Mouse (Mus musculus) lung, postnatal 0 days (tissue): ENCODE data around the gene Olfr574.

Source experiments
- CTCF ChIP-seq: IDR thresholded peaks from 2 replicates; pipeline ENCODE4 v1.5.1; 2016; ENCODE audit warnings: antibody characterized with exemption, mild to moderate bottlenecking
- EP300 ChIP-seq: IDR thresholded peaks from 2 replicates; pipeline ENCODE4 v1.6.1; 2016; ENCODE audit warnings: antibody characterized with exemption, mild to moderate bottlenecking, control low read depth

DNA sequence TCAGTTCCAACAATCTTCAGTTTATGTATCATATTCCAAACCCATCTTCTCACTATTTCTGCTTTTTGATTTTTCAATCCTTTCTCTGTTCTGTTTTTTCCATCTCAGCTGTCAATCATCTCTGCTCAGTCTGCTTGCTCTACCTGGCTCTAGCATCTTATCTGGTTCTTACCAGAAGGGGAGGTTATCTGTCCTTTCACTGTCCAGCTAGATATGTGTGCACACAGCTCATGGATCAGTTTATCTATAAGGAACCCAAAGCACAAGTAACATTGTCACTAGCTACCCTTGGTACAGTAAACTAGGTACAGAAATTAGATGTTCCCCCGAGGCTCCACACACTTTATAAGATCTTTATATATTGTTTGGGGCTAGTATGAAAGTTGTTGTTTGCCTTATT lies 4.8 kb upstream of the Olfr574 start:
- TF ChIP-seq CTCF (no peak), EP300 (no peak)
